ENCODE assay signal across 11 mouse cellular contexts in genomic region chrX:103481243-103482096, GRCm38 (mm10). TPM values are rescaled to one million over a fixed set of nuclear protein-coding genes. Genes with fewer than 3 reads are reported as not detected.
DNase-seq lines count a peak whose midpoint lies in the region; ATAC-seq and TF ChIP-seq lines count a peak whose summit lies in the region.
"Had no signal": no experiment of that assay in that cellular context is flagged by ENCODE, and none has a peak within 500 bp of the region (broad histone marks: within the 10 kb centered on the region; RNA-seq: fewer than 3 reads in every experiment).

No protein-coding gene starts in this region.

- H3K9me3 ChIP-seq in ES-E14 (ENCODE audit: control insufficient read depth, insufficient read depth, low read depth, low read length): no peaks in the 10 kb centered on the region
- no peaks in the 10 kb centered on the region for H3K9me3 ChIP-seq in embryonic facial prominence, embryonic 12.5 days
- H3K9me3 ChIP-seq in hindbrain, embryonic 10.5 days: 0 out of 2 replicates have a peak, but pooled peaks cover 4% of the 10 kb centered on the region
- H3K9me3 ChIP-seq in liver, embryonic 12.5 days (replicated peaks): no peaks in the 10 kb centered on the region
- H3K9me3 ChIP-seq in neural tube, embryonic 12.5 days: no peaks in the 10 kb centered on the region

- ATAC-seq in embryonic facial prominence, embryonic 12.5 days (ENCODE audit: insufficient number of reproducible peaks, insufficient read depth, low FRiP score, low TSS enrichment): peak; percentile 41; the same call in 1 of the 2 replicates
- peak; percentile 67 for ATAC-seq in liver, embryonic 12.5 days
- ATAC-seq in neural tube, embryonic 12.5 days (ENCODE audit: low FRiP score, low read depth): peak; percentile 74

- in situ Hi-C loops in ES-E14 (cut with MboI; ENCODE audit: low sequenced_read_pairs in 2 of 2, unreplicated experiment in 2 of 2): no loop called here

- no peak overlapping the region for H3K9ac ChIP-seq in ES-E14 (ENCODE audit: insufficient read depth, low read depth, low read length, poor library complexity, severe bottlenecking)
- peak overlapping the region; percentile 24; the same call in 1 of the 2 replicates for H3K9ac ChIP-seq in embryonic facial prominence, embryonic 12.5 days
- H3K9ac ChIP-seq in liver, embryonic 12.5 days: peak overlapping the region; percentile 66
- peak overlapping the region; percentile 29; the same call in 1 of the 2 replicates for H3K9ac ChIP-seq in neural tube, embryonic 12.5 days

- H3K27ac ChIP-seq in ES-E14 (ENCODE audit: insufficient read depth, low read depth, low read length, poor library complexity, severe bottlenecking): peak overlapping the region; percentile 75
- peak overlapping the region; percentile 74 for H3K27ac ChIP-seq in embryonic facial prominence, embryonic 12.5 days
- H3K27ac ChIP-seq in hindbrain, embryonic 10.5 days: peak overlapping the region; percentile 85
- H3K27ac ChIP-seq in liver, embryonic 12.5 days: peak overlapping the region; percentile 71
- no peak overlapping the region for H3K27ac ChIP-seq in neural tube, embryonic 12.5 days

- peak; percentile 36 for DNase-seq in gastrocnemius, postnatal 25 days
- DNase-seq in gastrocnemius, postnatal 36 days: no peak
- DNase-seq in ES-E14 (ENCODE audit: low read depth, low spot score): no peak
- peak; percentile 33 for DNase-seq in hindbrain, embryonic 10.5 days (ENCODE audit: low spot score)
- no peak for DNase-seq in layer of hippocampus, adult 9-11 months

- peak overlapping the region in 1 of 2 experiments; percentile 30; a peak in 2 of 4 replicates for H3K4me3 ChIP-seq in ES-E14 (ENCODE audit: insufficient read depth in 1 of 2, low read depth in 1 of 2, low read length in 2 of 2, poor library complexity in 1 of 2, severe bottlenecking in 1 of 2)
- H3K4me3 ChIP-seq in embryonic facial prominence, embryonic 12.5 days: peak overlapping the region; percentile 41
- H3K4me3 ChIP-seq in hindbrain, embryonic 10.5 days: peak overlapping the region; percentile 50
- peak overlapping the region; percentile 62 for H3K4me3 ChIP-seq in liver, embryonic 12.5 days
- peak overlapping the region; percentile 38 for H3K4me3 ChIP-seq in neural tube, embryonic 12.5 days

- peaks cover 21% of the 10 kb centered on the region for H3K36me3 ChIP-seq in ES-E14 (ENCODE audit: control insufficient read depth, insufficient read depth, low read length, poor library complexity, severe bottlenecking)
- no peaks in the 10 kb centered on the region for H3K36me3 ChIP-seq in embryonic facial prominence, embryonic 12.5 days
- H3K36me3 ChIP-seq in hindbrain, embryonic 10.5 days: no peaks in the 10 kb centered on the region
- peaks cover 12% of the 10 kb centered on the region for H3K36me3 ChIP-seq in liver, embryonic 12.5 days
- H3K36me3 ChIP-seq in neural tube, embryonic 12.5 days: no peaks in the 10 kb centered on the region

- H3K4me1 ChIP-seq in ES-E14 (ENCODE audit: control insufficient read depth in 2 of 2, insufficient read depth in 2 of 2, low read length in 2 of 2, poor library complexity in 1 of 2): peaks cover 0 to 2% of the 10 kb centered on the region in 2 experiments; a peak in 1 of 4 replicates
- H3K4me1 ChIP-seq in embryonic facial prominence, embryonic 12.5 days: no peaks in the 10 kb centered on the region
- H3K4me1 ChIP-seq in hindbrain, embryonic 10.5 days (replicated peaks): no peaks in the 10 kb centered on the region
- H3K4me1 ChIP-seq in liver, embryonic 12.5 days: peaks cover 5% of the 10 kb centered on the region; the same call in 1 of the 2 replicates
- H3K4me1 ChIP-seq in neural tube, embryonic 12.5 days: no peaks in the 10 kb centered on the region

- WGBS in embryonic facial prominence, embryonic 12.5 days: 71% methylated on average over 32 of the region's 32 CpGs
- WGBS in hindbrain, embryonic 10.5 days: 68% methylated on average over 32 of the region's 32 CpGs
- WGBS in liver, embryonic 12.5 days (ENCODE audit: insufficient replicate concordance): 71% methylated on average over 32 of the region's 32 CpGs
- 65% methylated on average over 32 of the region's 32 CpGs for WGBS in neural tube, embryonic 12.5 days

- intact Hi-C loops in gastrocnemius, postnatal 36 days (cut with DNase I): loop anchor here (2.0 kb wide), 1 partner anchor 143 kb away; no protein-coding TSS in a partner anchor

- H3K27me3 ChIP-seq in embryonic facial prominence, embryonic 12.5 days: no peaks in the 10 kb centered on the region
- no peaks in the 10 kb centered on the region for H3K27me3 ChIP-seq in hindbrain, embryonic 10.5 days (ENCODE audit: insufficient read depth, poor library complexity, severe bottlenecking)
- no peaks in the 10 kb centered on the region for H3K27me3 ChIP-seq in liver, embryonic 12.5 days (replicated peaks)
- H3K27me3 ChIP-seq in neural tube, embryonic 12.5 days (replicated peaks): no peaks in the 10 kb centered on the region

- H3K4me2 ChIP-seq in embryonic facial prominence, embryonic 12.5 days (replicated peaks): peak overlapping the region; percentile 40; the same call in 1 of the 2 replicates
- H3K4me2 ChIP-seq in liver, embryonic 12.5 days: peak overlapping the region; percentile 49
- peak overlapping the region; percentile 48 for H3K4me2 ChIP-seq in neural tube, embryonic 12.5 days (replicated peaks)

TF ChIP-seq in ES-E14, 5 proteins besides CTCF, POLR2A, EP300 and RAD21:
- TF ChIP-seq ZNF384 (IDR thresholded peaks at IDR 0.05; ENCODE audit: low read depth, low read length): no peak
- no peak for TF ChIP-seq CHD2 (IDR thresholded peaks at IDR 0.05; ENCODE audit: low read depth, low read length)
- no peak for TF ChIP-seq ZC3H11A (IDR thresholded peaks at IDR 0.05; ENCODE audit: borderline replicate concordance, low read depth, low read length)
- TF ChIP-seq MAFK (IDR thresholded peaks at IDR 0.05; ENCODE audit: insufficient read depth, low read depth, low read length): no peak

RNA-seq across cellular contexts. Expression of gene Gm26992, which starts 59.7 kb away (rescaled TPM):
- not detected for total RNA-seq in gastrocnemius, postnatal 25 days (2021)
- not detected for total RNA-seq in gastrocnemius, postnatal 36 days (2021)
- total RNA-seq in ES-E14 (2012; rRNA removed): not detected in 2 replicates
- not detected in 2 replicates for polyA plus RNA-seq in embryonic facial prominence, embryonic 12.5 days (2016; fragmentation: Nextera tagmentation; extraction: Ambion mirVana)
- not detected in 2 replicates for polyA plus RNA-seq in hindbrain, embryonic 10.5 days (2016; fragmentation: Nextera tagmentation; extraction: Ambion mirVana)
- not detected in 2 replicates for polyA plus RNA-seq in liver, embryonic 12.5 days (2016; fragmentation: Nextera tagmentation; extraction: Ambion mirVana)
- not detected in 2 replicates for polyA plus RNA-seq in neural tube, embryonic 12.5 days (2016; fragmentation: Nextera tagmentation; extraction: Ambion mirVana)
- total RNA-seq: heart, adult 18-20 months; left cerebral cortex, postnatal 10 days had no signal
- polyA plus RNA-seq: small intestine, adult 2 months had no signal

Comparison
In these comparisons a context has a peak if more than half of its experiments do, and no peak if none do; other contexts are left out.
1. DNase-seq: peak in gastrocnemius, postnatal 25 days (single experiment) and hindbrain, embryonic 10.5 days (single experiment); none in gastrocnemius, postnatal 36 days (0 of 2), ES-E14 (single experiment) and layer of hippocampus, adult 9-11 months (single experiment).
2. Peak in every context shown above with its lines, with median percentiles within 50 percentile points of each other: ATAC-seq and H3K4me2 ChIP-seq.